Mouse (Mus musculus): Measurements from ENCODE around the gene Olfr214.
"Not testable (repeated sequence)": the region's sequence is repeated elsewhere in the genome, so short reads cannot be mapped to it uniquely, and the experiment has no call there.

DNA sequence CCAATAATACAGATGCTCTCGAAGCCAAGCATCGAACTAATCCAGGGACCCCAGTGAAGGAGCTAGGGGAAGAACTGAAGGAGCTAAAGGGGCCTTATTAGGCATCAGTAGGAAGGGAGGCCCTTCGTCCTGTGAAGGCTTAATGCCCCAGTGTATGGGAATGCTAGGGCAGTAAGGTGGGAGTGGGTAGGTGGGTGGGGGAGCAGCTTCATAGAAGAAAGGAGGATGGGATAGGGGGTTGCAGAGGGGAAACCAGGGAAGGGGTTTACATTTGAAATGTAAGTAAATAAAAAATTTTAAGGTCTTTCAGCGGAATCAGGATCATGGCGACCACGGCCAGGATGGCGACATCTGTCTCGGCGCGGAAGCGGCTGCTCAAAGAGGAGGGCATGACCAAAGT, 3.2 kb upstream of the Olfr214 start, which contains the start of gene Gm5580:
- not testable (repeated sequence) for TF ChIP-seq CTCF, EP300 (IDR thresholded peaks at IDR 0.05)

Data from lung, postnatal 0 days (tissue).